Mouse (Mus musculus): ENCODE results near the gene Hspbp1.

DNA sequence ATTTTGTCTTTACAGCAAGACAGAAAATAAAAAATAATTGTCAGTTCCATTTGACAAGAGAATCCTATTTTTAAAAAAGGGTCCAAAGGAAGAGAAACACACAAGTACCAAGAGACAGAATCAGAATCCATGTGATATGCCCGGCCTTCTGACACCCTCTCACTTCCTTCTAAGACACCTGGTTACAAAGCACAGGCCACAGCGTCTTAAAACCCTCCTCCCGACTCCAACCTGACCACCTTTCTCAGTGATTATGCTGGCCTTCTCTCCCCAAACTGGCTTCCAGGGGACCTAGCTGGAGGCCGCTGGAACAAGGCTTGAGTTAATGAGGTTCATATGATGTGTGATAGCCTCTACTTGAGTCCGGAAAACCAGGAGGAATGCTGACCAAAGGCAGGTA, 31.5 kb downstream of the Hspbp1 start:
- no peak for TF ChIP-seq CTCF (IDR thresholded peaks at IDR 0.05; ENCODE audit: low read depth, low read length)
- no peak for TF ChIP-seq EP300 (IDR thresholded peaks at IDR 0.05; ENCODE audit: insufficient read depth, low read depth, low read length)

All from ES-Bruce4 (cell line).